Mouse (Mus musculus): Measurements from ENCODE around the gene Vps36.

GRCm38 (mm10) chr8:22169167-22169566 is 23.4 kb upstream of the Vps36 start:
- TF ChIP-seq CTCF (IDR thresholded peaks at IDR 0.05; ENCODE audit: low read depth, low read length), result no peak
- TF ChIP-seq POLR2A (IDR thresholded peaks at IDR 0.05; ENCODE audit: extremely low read depth, insufficient read depth, low read length), result no peak
